Mouse (Mus musculus) CD4-positive helper T cell, adult 2 months (primary cell): Measurements from ENCODE around the gene Mettl25.

Source experiments
- DNase-seq: peaks from one replicate; pipeline ENCODE4 v3.0.0-alpha.2; 2012; ENCODE audit warnings: low read depth, missing footprints, low spot score

Mettl25 gene

DNA sequence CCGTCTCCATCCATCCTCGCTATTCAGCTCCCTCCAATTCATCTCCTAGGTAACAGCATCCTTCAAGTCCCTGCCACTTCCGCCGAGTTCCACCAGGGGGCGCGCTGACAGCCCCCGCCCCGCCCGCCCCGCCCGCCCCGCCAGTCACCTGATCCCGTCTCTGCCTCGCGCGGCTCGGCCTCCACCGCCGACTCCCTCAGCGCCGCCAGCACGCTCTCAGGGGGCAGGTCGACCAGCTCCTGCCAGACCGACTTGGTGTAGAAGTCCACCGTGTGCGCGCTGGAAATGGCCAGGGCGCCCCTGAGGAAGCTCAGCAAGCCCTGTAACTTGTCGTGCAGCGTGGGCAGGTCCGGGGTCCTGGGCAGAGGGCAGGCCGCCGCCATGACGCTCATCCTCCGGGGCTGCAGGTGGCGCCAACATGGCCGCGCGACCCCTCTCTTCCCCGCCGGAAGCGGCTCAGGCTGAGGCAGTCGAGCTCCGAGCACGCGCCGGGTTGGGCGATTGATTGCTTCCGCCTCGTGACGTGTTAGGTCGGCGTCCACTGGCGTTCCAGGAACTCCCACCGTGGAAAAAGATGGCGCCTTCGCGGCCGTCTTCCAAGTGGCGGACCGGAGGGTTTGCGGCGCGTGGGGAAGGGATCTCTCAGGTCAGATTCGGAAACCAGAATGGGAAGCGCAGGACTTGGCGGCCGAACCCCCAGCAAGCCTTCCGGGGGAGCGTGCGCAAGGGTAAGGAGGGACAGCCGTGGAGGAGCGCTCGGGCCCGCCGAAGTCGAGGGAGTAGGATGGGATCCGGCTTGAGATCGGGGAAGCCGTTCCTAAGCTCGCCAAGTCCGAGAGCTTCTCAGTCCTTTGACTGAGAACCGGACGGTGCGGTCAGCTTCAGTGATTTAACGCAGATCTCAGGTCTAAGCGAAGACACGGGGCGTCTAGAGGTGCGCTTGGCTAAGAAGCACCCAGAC, at the start of gene Mettl25, which contains the start of gene Ccdc59:
Gene Mettl25, minus strand, starts transcription at position 453 of the 961 bp plus-strand sequence.
Gene Ccdc59, plus strand, starts transcription at position 140 of the 961 bp plus-strand sequence.
- peak; percentile 98 for DNase-seq

DNA sequence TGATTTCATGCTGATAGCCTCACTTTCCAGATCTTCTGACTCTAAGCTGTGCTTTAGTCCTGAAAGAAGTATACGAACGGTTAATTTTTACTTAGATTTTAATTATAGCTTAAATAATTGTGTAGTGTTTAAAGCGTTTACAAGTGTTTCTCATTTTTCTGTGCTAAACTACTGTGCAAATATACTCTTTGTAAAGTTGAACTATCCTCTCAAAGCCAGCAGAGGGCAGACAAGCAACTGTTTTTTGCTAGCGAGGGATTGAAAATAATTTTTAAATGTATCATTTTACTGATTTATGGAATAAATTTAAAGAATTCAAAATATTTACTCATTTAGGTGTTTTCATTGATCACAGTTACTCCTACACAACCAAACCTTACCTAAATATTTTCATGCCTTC, 26.1 kb upstream of the Mettl25 start:
- no peak for DNase-seq

DNA sequence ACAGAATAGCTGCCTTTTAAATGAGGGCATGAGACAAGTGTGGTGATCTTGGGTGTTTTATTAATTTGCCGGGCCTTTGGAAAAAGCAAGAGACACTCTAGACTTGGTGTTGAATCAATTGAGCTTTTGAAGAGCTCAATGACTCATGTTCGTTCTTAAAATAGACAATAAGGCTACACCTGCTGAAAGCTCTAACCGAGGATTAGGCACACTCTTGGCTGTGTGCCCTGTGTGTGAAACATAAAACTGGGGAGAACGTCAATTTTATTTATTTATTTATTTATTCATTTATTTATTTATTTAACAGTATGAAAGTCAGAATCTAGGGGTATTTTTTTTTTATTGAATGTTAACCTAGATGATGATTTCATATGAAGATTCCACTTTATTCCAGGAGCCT, 10.0 kb upstream of the Mettl25 start:
- DNase-seq: no peak

DNA sequence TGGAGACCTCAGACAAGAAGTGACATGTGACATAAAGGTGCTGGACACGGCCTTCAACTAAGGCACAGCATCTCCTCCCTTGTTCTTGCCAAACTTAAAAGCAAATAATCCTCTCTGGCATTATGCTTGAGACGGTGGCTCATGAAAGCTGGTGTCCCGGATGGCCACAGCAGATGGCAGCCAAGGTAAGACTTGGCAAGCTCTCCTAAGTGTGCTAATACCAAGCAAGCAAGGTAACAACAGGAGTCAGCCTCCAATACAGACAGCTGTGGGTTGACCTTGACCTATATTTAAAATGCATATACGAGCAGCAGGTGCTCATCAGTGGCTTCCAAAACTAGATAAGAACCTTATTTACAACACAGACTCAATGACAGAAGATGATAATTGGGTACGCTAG, 9.1 kb upstream of the Mettl25 start:
- no peak for DNase-seq

DNA sequence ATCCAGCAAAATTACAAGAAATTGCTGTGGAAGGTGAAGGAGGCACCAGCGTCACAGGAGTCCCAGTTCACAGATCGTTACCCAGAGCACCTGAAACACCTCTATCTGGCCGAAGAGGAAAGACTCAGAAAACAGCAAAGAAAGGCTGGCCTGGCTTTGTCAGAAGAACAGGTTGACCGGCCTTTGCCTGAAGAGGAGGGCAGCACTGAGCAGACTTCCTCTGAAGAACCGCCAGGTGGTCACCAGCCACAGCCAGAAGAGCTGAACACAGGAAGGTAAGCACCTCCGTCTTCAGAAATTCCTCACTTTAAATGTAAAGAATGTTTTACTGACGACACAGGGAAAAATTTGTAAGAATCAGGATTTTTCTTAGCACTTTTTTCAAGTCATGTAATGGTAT, 1.4 kb upstream of the Mettl25 start:
- DNase-seq: no peak

DNA sequence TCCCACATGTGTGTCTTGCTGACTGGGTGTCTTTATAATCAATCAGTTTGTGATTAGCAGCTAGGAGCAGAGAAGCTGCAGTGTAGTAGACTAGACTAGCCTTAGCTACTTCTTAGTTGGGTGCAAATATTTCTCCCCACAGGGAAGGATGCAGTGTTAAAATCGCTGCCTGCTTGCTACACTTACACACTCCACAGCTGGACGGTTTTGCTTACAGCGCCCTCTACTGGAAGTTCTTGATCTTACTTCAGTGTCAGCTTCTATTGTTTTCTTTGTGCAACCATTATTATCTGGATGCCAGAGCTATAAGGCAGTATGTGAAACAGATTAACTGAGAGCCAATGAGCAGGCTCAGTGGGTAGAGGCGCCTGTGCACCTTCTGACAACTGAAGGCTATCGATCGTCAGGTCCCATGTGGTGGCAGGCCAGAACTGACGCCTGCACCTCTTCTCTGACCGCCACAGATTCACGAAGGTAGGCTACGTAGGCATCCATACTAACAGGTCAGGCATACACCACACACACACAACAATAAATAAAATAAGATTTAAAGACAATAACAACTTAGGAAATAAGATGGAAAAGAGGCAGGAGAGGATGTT, 6.5 kb downstream of the Mettl25 start:
- DNase-seq: peak; percentile 39

DNA sequence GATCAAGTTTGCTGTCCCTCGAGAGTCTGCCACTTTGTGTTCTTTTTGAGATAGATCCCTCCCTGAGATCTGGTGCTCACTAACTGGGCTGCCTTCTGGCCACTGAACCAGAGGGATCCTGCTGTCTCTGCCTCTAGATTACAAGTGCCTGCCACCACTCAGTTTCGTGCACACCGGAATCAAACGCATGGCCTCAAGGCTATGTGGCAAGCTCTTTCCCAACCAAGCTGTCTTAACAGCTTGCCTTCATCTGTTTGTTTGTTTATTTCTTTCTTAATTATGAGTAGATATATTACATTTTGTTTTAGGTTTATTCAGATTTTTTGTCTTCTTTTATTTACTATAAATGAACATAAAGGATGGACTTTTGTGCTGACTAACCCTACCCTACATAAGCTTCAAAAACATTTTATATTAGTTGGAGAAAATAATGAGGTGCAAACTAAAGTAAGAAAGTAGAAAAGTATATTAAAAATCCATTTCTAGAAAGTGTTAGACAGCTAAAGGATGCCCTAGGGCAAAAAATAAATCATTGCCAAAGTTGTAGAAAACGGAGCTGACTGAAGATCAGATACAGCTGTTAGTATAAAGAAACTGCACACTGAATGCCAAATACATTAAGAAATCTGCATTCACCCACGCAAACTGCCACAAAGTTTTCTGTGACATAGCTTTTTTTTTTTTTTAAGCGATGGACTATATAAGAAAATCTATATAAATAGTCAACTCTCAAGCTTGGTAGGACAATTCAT, 34.7 kb downstream of the Mettl25 start:
- no peak for DNase-seq

DNA sequence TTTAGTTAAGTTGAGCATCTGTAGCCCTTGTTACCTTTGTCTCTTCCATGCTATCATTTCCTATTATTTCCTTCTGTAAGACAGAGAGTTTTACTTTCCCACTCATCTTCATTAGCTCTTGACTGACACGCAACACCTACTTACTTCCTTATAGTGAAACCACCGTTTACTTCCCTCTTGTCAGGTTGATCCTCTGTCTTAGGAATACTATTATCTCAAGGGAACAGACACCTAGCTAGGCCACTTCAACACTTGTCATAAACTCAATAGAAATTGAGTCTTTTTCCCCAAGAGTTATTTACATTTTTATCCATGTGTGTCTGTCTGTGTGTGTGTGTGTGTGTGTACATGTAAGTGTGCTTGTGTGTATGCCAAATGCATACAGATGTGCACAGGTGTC, 37.7 kb downstream of the Mettl25 start:
- no peak for DNase-seq

DNA sequence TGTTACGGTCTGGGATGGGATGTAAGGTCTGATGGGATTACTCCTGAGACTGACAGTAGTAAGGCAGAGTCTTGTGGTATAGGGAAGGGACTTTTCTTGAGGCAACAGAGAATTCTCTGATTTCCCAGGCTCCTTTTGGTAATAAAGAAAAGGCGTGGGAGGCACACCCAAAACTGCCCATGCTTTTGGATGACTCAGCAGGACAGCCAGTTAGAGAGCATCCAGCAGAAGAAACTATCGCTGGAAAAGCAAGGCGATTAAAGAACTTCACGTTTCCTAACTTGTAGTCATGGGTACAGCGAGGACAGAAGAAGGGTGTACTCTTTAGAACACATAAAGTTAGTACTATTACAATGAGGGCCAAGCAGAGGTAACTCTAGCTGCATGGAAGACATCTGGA, 39.0 kb downstream of the Mettl25 start:
- no peak for DNase-seq

DNA sequence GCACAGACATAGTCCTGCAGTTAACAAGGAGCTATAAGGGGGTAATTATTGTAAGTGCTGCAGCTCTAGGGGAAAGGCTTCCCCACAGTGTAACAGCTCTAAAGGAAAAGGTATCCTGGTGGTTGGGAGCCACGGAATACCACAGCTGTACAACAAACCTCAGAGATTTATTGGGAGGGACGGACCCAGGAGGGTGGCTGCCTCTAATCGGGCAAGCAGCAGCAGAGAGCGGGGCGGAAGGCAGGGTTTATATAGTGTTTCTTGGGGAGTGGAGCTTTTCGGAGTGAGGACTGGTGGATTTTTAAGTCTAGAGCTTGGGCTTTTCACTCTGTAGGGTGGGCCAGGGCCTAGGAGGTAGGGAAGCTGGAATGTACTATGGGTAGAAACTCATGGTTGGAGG, 40.0 kb downstream of the Mettl25 start:
- DNase-seq: no peak

DNA sequence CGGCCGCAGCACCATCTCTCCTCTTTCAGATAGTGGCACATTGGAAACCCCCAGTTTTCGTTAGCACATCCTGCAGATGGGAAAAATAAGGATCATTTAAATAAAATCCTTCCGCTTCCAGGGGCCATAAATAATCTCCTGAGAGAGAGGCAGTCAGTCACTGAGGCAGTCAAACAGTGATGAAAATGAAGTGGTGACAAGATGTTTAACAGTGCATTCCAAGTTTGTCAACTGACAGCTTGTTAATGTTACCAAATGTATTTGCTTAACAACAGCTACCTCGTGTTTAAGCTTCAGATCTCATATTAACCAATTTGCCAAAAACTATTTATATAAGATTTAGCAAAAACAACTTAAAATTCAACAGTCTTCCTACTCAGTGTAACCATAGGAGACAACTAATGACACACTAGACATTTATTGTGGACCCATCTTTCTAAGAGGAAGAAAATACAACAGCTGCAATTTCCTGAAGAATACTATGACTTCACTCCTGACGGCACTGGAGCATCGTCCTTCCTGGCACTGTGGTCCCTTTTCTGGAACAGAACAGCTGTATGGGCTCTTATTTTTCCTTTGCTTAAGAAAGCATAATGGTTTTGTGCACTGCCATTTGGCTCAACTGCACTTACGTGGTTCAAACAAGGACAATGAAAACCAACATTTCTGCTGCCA, 43.8 kb downstream of the Mettl25 start:
- DNase-seq: no peak

DNA sequence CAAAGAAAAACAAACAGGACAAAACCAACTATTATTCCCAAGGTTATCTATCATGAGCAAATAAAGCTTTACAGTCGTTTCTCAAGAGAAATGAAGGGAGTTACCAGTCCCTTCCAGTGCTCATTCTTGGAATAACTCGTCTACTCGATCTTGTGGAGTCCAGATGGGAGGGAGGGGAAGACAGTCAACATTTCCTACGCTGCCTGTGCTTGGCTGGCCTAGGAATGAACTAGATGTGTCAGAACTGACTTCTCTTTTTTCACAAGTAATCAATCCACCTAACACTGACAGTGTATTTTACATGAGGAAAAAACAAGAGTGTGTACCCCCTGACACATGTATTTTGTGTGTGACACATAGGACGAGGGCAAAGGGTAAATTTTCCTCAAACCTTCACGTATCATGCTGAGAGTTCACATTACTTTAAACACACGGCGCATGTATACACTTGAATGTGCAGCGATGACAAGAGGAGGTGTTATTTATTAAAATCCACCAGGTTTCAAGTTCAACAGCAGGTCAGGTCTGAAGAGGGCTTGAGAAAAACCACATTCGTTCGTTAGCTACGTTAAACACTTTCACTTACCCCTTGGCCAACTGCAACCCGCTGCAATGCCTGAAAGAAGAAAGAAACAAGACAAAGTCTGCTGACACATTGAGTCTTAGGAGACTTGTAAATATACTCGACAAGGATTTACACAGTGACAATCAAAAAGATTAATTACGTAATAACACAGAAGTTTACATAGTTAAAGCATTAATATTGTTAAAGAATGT, 47.2 kb downstream of the Mettl25 start:
- DNase-seq: no peak

DNA sequence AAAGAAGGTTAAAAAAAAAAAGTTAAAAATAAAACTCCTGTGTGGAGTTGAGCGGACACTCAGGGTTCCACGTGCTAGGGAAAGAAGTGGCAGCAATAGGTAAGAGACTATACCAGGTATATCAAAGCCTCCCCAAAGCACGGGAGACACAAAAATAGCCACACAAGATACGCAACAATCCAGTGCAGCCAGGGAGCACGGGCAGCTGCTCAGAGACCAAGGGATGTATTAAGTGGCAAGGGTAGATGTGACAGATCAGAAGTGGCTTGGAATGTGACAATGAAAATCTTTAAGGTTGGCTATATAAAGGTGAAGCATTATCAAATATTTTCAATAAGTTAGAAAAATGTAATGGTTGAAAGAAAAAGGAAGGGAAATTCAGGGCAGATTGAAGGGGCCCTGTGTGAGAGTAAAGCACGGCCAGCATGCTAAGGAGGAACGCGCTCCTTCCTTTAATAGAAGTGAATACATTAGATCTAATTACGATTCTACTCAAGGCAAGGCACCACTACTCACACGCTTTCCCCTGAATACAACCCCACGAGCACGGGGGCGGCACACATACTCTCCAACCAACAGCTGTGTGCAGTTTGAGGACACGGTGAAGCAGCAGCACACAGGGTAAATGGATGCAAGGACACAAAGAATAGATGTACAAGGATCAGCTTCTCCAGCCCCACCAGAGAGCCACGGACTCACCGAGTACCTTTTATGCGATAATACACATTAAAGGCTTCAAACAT, 52.3 kb downstream of the Mettl25 start:
- DNase-seq: no peak

DNA sequence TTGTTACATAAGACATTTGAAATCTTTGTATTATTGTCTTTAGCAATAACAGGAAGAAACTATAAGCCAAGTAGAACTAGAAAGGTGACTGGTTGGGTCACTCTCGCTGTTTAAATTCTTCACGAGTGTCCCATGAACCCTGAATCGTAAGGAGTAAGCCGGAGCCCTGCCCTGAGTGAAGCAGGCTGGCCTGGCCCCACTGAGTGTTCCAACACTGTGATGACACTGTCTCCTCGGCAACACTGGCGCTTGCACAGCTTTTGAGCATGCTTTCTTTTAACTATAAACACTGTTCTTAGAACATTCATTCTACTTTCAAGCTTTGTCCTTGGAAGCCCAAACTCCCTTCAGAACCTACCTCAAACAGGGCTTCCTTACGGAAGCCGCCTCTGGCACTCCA, 57.4 kb downstream of the Mettl25 start:
- DNase-seq: no peak

DNA sequence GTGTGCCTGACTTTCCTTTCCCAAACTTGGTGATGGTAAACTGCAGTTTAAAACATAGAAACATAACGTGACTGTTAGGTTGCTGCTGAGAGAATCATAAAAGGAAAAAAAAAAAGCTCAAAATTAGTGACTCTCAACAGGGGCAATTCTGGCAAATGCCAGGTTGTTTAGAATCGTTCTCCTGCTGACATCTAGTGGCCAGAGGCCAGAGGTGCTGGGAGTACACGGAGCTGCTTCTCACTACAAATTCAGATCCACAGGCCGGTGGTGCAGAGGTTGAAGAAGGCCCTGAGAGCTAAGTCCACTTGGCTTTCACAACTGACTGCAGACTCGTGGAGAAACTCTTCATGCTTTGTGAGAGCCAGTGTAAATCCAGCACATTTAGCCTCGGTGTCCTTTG, 66.8 kb downstream of the Mettl25 start:
- peak; percentile 28 for DNase-seq

DNA sequence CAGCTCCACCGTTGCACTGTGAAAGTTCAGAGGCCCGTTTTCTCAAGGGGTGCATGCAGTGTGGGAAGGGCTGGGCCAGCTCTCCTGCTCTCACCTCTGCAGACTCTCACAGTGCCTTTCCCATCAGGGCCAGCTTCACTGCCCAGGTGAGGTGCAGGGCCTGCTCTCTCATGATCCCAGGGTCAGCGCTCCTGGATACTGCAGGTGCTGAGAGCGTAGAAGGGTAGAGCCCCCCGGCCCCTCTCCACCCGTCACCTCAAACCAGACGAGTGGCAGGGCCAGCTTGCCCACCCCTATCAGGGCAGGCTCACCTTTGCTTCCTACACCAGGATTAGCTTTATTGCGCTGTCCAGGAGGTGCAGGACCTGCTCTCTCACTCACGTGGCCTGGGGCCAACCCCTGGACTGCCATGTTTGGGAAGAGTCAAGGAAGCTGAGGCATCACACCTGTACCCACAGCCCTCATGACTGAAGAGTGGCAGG, 68.3 kb downstream of the Mettl25 start:
- no peak for DNase-seq

DNA sequence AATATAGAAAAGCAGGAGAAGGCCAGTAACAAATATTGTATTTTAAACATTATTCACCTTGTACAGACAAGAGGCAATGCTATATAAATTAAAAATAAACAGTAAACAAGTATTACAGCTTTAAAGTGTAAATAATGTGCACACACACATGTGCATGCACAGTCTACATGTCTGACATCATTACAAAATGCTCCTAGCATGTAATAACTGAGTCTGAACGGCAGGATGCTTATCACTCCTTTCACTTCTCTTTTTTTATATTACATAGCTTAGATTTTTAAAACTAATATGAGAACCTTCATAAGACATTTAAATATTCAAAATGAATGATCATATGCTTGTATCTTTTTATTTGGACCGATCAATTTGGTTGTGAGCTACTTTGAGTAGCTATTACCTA, 77.2 kb downstream of the Mettl25 start:
- no peak for DNase-seq

DNA sequence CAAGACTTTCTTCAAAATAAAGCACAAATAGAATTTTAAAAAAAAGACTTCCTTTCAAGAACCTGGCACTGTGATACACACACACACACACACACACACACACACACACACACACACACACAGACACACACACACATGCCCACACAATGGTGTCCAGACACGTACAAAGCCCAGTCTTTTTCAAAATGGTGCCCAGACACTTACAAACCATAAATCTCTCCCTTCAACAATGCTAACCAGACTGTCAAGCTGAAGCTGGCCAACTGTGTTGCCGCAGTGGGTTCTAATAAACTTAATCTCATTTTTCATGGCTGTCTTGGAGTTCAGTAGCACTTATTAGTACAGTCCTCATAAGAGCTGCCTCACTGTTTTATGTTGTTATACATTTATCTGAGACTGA, 80.7 kb downstream of the Mettl25 start:
- no peak for DNase-seq

DNA sequence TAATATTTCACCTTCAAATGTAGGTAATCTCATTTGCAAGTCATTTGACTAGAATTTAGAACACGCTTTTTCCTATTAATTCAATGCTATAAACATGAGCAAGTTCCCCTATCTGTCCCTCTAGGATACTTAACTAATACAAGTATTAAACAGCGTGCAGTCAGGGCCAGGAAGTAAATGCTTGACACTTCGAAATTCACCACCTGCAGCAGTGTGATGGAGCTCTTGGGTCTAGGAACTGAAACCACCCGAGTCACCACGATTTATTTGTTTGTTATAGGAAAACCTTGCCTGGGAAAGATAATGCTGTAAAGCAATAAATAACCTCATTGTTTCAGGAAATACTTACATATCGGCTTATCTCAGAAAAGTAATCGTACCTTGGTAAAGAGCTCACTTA, 81.1 kb downstream of the Mettl25 start:
- no peak for DNase-seq
